Mouse (Mus musculus): ENCODE measurements at regions not wholly inside any gene's neighbourhood (a gene's known extent, or its start where the extent isn't known, plus 50 kb on each side); places are given as distances from the start of the nearest gene placed in this dataset.

DNA sequence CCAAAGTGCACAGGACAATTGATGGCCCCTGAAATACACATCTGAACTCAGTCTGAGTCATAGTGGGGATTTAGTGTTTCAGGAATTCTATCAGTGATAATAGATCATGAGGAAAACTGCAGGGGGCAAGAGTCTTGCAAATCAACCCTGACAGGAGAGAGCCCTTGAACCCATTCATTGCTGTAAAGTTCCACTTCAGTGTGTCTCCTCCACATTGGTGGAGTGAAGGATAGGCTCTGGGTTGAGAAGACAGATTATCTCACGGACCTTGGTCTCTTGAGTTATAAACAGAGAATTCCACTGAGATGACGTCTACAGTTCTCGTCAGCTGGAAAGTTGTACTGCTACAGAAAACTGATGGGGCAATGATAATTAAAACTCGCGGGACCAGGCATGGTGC, 97.3 kb upstream of the Abca1 start:
- DNase-seq (ENCODE audit: low read depth, low spot score) = no peak
- Histone ChIP-seq H3K9me3 (replicated peaks; ENCODE audit: insufficient read depth, low read length) (no peaks in the 10 kb centered on the region), H3K27me3 (ENCODE audit: control insufficient read depth in 1 of 2, insufficient read depth in 2 of 2, low read length in 2 of 2) (no peaks in the 10 kb centered on the region), H3K27ac (ENCODE audit: control insufficient read depth, low read depth, low read length) (no peak overlapping the region), H3K79me2 (ENCODE audit: control insufficient read depth, insufficient read depth, low read length, poor library complexity) (no peaks in the 10 kb centered on the region), H3K4me1 (ENCODE audit: control insufficient read depth in 1 of 2, insufficient read depth in 2 of 2, low read length in 2 of 2) (no peaks in the 10 kb centered on the region), H3K4me3 (ENCODE audit: control insufficient read depth in 1 of 2, insufficient read depth in 1 of 2, low read depth in 2 of 2, low read length in 2 of 2) (no peak overlapping the region), H3K9ac (ENCODE audit: control insufficient read depth, low read depth, low read length, poor library complexity, severe bottlenecking) (no peak overlapping the region), H3K36me3 (ENCODE audit: control insufficient read depth in 1 of 2, insufficient read depth in 2 of 2, low read length in 2 of 2) (no peaks in the 10 kb centered on the region)
- TF ChIP-seq USF2 (IDR thresholded peaks at IDR 0.05; ENCODE audit: borderline replicate concordance in 1 of 2, insufficient read depth in 1 of 2, low read depth in 1 of 2, low read length in 2 of 2) (no peak), GABPA (IDR thresholded peaks at IDR 0.05; ENCODE audit: low read depth, low read length) (no peak), CHD2 (IDR thresholded peaks at IDR 0.05; ENCODE audit: low read length) (no peak), KAT2A (conservative IDR thresholded peaks at IDR 0.05; ENCODE audit: low read depth, low read length) (no peak), ZMIZ1 (IDR thresholded peaks at IDR 0.05; ENCODE audit: low read depth, low read length) (no peak), NRF1 (IDR thresholded peaks at IDR 0.05; ENCODE audit: insufficient read depth, low read depth, low read length, poor library complexity, severe bottlenecking) (no peak), MAFK (IDR thresholded peaks at IDR 0.05; ENCODE audit: borderline replicate concordance, low read depth, low read length) (no peak), NELFE (IDR thresholded peaks at IDR 0.05; ENCODE audit: low read depth, low read length) (no peak), HCFC1 (IDR thresholded peaks at IDR 0.05; ENCODE audit: low read depth, low read length) (no peak), RCOR1 (IDR thresholded peaks at IDR 0.05; ENCODE audit: low read depth, low read length) (no peak), BHLHE40 (IDR thresholded peaks at IDR 0.05; ENCODE audit: borderline replicate concordance, low read depth, low read length) (no peak), POLR2A (IDR thresholded peaks at IDR 0.05; ENCODE audit: control insufficient read depth in 1 of 2, insufficient read depth in 1 of 2, low read depth in 1 of 2, low read length in 2 of 2, poor library complexity in 1 of 2) (no peak), CTCF (IDR thresholded peaks at IDR 0.05 in 2 of 3, conservative IDR thresholded peaks at IDR 0.05 in 1 of 3; ENCODE audit: control insufficient read depth in 1 of 3, insufficient read depth in 1 of 3, low read depth in 2 of 3, low read length in 3 of 3, poor library complexity in 1 of 3, severe bottlenecking in 1 of 3) (no peak), RAD21 (IDR thresholded peaks at IDR 0.05; ENCODE audit: low read depth, low read length) (no peak), USF1 (IDR thresholded peaks at IDR 0.05; ENCODE audit: low read depth, low read length) (no peak), ZC3H11A (IDR thresholded peaks at IDR 0.05; ENCODE audit: low read depth, low read length) (no peak)

DNA sequence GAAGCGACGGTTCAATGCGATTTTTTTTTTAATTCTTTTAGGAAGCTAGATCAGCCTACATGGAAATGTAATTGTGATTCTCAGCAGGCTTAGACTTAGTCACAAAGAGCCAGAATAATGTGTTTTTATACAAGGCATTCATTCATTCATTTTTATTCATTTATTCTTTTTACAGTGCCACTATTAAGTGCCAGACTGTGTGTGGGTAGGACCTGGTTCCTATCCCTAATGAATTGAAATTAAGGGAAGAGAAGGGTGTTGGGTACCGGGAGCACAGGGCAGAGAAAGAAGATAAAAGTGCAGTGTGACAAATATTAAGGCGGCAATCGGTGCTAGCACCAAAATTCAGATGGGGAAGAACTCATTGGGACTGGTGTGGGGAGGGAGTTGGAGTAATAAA, 94.8 kb upstream of the Abca1 start:
- no peaks in the 10 kb centered on the region for H3K9me3 ChIP-seq (replicated peaks; ENCODE audit: insufficient read depth, low read length)
- H3K9ac ChIP-seq (ENCODE audit: control insufficient read depth, low read depth, low read length, poor library complexity, severe bottlenecking) = no peak overlapping the region
- H3K4me3 ChIP-seq (ENCODE audit: control insufficient read depth in 1 of 2, insufficient read depth in 1 of 2, low read depth in 2 of 2, low read length in 2 of 2) = no peak overlapping the region
- 0 out of 4 replicates have a peak, but pooled peaks cover 0 to 5% of the 10 kb centered on the region in 2 experiments for H3K4me1 ChIP-seq (ENCODE audit: control insufficient read depth in 1 of 2, insufficient read depth in 2 of 2, low read length in 2 of 2)
- H3K79me2 ChIP-seq (ENCODE audit: control insufficient read depth, insufficient read depth, low read length, poor library complexity) = no peaks in the 10 kb centered on the region
- 0 out of 4 replicates have a peak, but pooled peaks cover 0 to 4% of the 10 kb centered on the region in 2 experiments for H3K36me3 ChIP-seq (ENCODE audit: control insufficient read depth in 1 of 2, insufficient read depth in 2 of 2, low read length in 2 of 2)
- H3K27me3 ChIP-seq (ENCODE audit: control insufficient read depth in 1 of 2, insufficient read depth in 2 of 2, low read length in 2 of 2) = no peaks in the 10 kb centered on the region
- H3K27ac ChIP-seq (ENCODE audit: control insufficient read depth, low read depth, low read length) = no peak overlapping the region
- no peak for TF ChIP-seq MYB (IDR thresholded peaks at IDR 0.05; ENCODE audit: low read depth, low read length)
- DNase-seq (ENCODE audit: low read depth, low spot score) = no peak
